Mouse (Mus musculus) adrenal gland, postnatal 4 days (tissue): ENCODE measurements at regions not wholly inside any gene's neighbourhood (a gene's known extent, or its start where the extent isn't known, plus 50 kb on each side); places are given as distances from the start of the nearest gene placed in this dataset.

Source experiments
- DNase-seq, 2 experiments: peaks; one replicate each; pipeline ENCODE4 v3.0.0; 2021 to 2022; ENCODE audit warnings: low spot score in 2 of 2, mixed read lengths in 2 of 2

- DNase-seq: no peak
These were observed 183.6 kb upstream of the Sesn3 start for GRCm38 (mm10) chr9:14091099-14091930.

GRCm38 (mm10) chr9:14092996-14093442, 181.8 kb upstream of the Sesn3 start:
- no peak for DNase-seq

GRCm38 (mm10) chr9:14103538-14103937, 171.3 kb upstream of the Sesn3 start:
- no peak for DNase-seq

- DNase-seq: no peak
These were observed 169.9 kb upstream of the Sesn3 start for GRCm38 (mm10) chr9:14104921-14105320.

- no peak for DNase-seq
These were observed 168.5 kb upstream of the Sesn3 start for GRCm38 (mm10) chr9:14106371-14106770.

GRCm38 (mm10) chr9:14108798-14109197, 166.1 kb upstream of the Sesn3 start:
- no peak for DNase-seq

- no peak for DNase-seq
These were observed 165.4 kb upstream of the Sesn3 start for GRCm38 (mm10) chr9:14109492-14109891.

- no peak for DNase-seq
These were observed 163.2 kb upstream of the Sesn3 start for GRCm38 (mm10) chr9:14111713-14112112.

GRCm38 (mm10) chr9:14115521-14115920, 159.3 kb upstream of the Sesn3 start:
- DNase-seq: no peak

GRCm38 (mm10) chr9:14116097-14116840, 158.6 kb upstream of the Sesn3 start:
- no peak for DNase-seq

GRCm38 (mm10) chr9:14133372-14133771, 141.5 kb upstream of the Sesn3 start:
- DNase-seq: no peak

GRCm38 (mm10) chr9:14134894-14135450, 139.9 kb upstream of the Sesn3 start:
- DNase-seq: no peak

GRCm38 (mm10) chr9:14141321-14141720, 133.5 kb upstream of the Sesn3 start:
- DNase-seq: no peak

GRCm38 (mm10) chr9:14143988-14144387, 130.9 kb upstream of the Sesn3 start:
- DNase-seq: no peak

GRCm38 (mm10) chr9:14147088-14147487, 127.8 kb upstream of the Sesn3 start:
- DNase-seq: no peak

GRCm38 (mm10) chr9:14147731-14148130, 127.1 kb upstream of the Sesn3 start:
- DNase-seq: no peak

GRCm38 (mm10) chr9:14150288-14150687, 124.6 kb upstream of the Sesn3 start:
- DNase-seq: no peak

GRCm38 (mm10) chr9:14156967-14157366, 117.9 kb upstream of the Sesn3 start:
- DNase-seq: no peak

GRCm38 (mm10) chr9:14158096-14158837, 116.6 kb upstream of the Sesn3 start:
- DNase-seq: no peak

- no peak for DNase-seq
These were observed 114.7 kb upstream of the Sesn3 start for GRCm38 (mm10) chr9:14160207-14160606.

GRCm38 (mm10) chr9:14171589-14172240, 103.2 kb upstream of the Sesn3 start:
- no peak for DNase-seq
